In the genomic region with DNA sequence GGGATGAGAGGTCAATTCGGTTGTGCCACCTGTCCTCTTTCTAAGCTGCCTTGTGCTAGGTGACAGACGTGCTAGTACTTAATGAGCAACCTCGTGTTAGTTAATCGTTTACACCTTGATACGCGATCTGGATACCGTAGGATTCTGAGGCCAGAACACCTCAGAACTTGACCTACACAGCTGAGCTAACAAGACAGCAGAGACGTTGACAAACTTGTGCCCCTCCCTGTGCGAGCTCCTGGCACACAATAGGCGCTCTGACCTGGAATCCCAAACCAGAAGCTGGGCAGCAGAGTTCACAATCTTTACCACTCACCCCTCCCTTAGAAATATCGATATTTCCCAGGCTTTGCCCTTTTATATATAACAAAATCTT, we compare ENCODE assay signal across 8 mouse cellular contexts. TPM values are rescaled to one million over a fixed set of nuclear protein-coding genes. Genes with fewer than 3 reads are reported as not detected.
A peak's percentile ranks its signal among the peaks of the same experiment; 100 is the strongest.
DNase-seq lines count a peak whose midpoint lies in the region; ATAC-seq lines count a peak whose summit lies in the region.

No protein-coding gene starts in this region.

- DNase-seq in heart, postnatal 36 days: no peak
- DNase-seq in embryo, embryonic 10.5 days (ENCODE audit: low spot score): peak; percentile 63
- DNase-seq in left cerebral cortex, postnatal 25 days (ENCODE audit: low spot score in 2 of 2): no peak
- no peak for DNase-seq in gastrocnemius, postnatal 36 days

- WGBS in heart, embryonic 15.5 days: under 1% methylated on average over 11 of the region's 11 CpGs
- WGBS in hindbrain, embryonic 16.5 days: 0% methylated on average over 11 of the region's 11 CpGs
- 0% methylated on average over 11 of the region's 11 CpGs for WGBS in liver, embryonic 16.5 days (ENCODE audit: insufficient replicate concordance)
- WGBS in stomach, embryonic 14.5 days: under 1% methylated on average over 11 of the region's 11 CpGs

- peak overlapping the region; percentile 66 for H3K4me3 ChIP-seq in heart, embryonic 15.5 days
- H3K4me3 ChIP-seq in hindbrain, embryonic 16.5 days (ENCODE audit: low read length): peak overlapping the region; percentile 66
- H3K4me3 ChIP-seq in liver, embryonic 16.5 days (ENCODE audit: low read depth, low read length): peak overlapping the region; percentile 71
- peak overlapping the region; percentile 64 for H3K4me3 ChIP-seq in stomach, embryonic 14.5 days (ENCODE audit: low read depth, low read length)

- H3K27me3 ChIP-seq in heart, embryonic 15.5 days: peaks cover 10% of the 10 kb centered on the region; the same call in 1 of the 2 replicates
- peaks cover 36% of the 10 kb centered on the region for H3K27me3 ChIP-seq in hindbrain, embryonic 16.5 days (replicated peaks; ENCODE audit: control insufficient read depth, insufficient read depth, low read length)
- peaks cover 12% of the 10 kb centered on the region for H3K27me3 ChIP-seq in liver, embryonic 16.5 days (ENCODE audit: control insufficient read depth, insufficient read depth, low read depth, low read length)
- no peaks in the 10 kb centered on the region for H3K27me3 ChIP-seq in stomach, embryonic 14.5 days (ENCODE audit: control insufficient read depth, insufficient read depth, low read length)

- ATAC-seq in heart, embryonic 15.5 days (replicated peaks; ENCODE audit: insufficient number of reproducible peaks, insufficient read depth, low FRiP score, low read depth): no peak
- ATAC-seq in hindbrain, embryonic 16.5 days: no peak
- ATAC-seq in liver, embryonic 16.5 days (ENCODE audit: low read depth): peak; percentile 28
- ATAC-seq in stomach, embryonic 14.5 days (ENCODE audit: insufficient number of reproducible peaks, insufficient read depth, low FRiP score, low read depth): peak; percentile 12

- peak overlapping the region; percentile 18 for H3K9ac ChIP-seq in heart, embryonic 15.5 days
- peak overlapping the region; percentile 62 for H3K9ac ChIP-seq in hindbrain, embryonic 16.5 days (ENCODE audit: low read depth, low read length)
- H3K9ac ChIP-seq in liver, embryonic 16.5 days (ENCODE audit: low read depth, low read length): peak overlapping the region; percentile 67
- no peak overlapping the region for H3K9ac ChIP-seq in stomach, embryonic 14.5 days (replicated peaks; ENCODE audit: low read depth, low read length)

- peak overlapping the region; percentile 72 for H3K27ac ChIP-seq in heart, embryonic 15.5 days
- H3K27ac ChIP-seq in hindbrain, embryonic 16.5 days (ENCODE audit: low read depth, low read length): no peak overlapping the region
- peak overlapping the region; percentile 91 for H3K27ac ChIP-seq in liver, embryonic 16.5 days (ENCODE audit: low read length)
- H3K27ac ChIP-seq in stomach, embryonic 14.5 days (ENCODE audit: low read length): peak overlapping the region; percentile 74; the same call in 1 of the 2 replicates

- intact Hi-C loops in heart, postnatal 36 days (cut with DNase I): loop anchor here (2.0 to 10.0 kb wide), 3 partner anchors 55 to 447 kb away; partner anchors contain the start of genes Idh1 and Pikfyve
- intact Hi-C loops in left cerebral cortex, postnatal 25 days (cut with DNase I): loop anchor here (5.0 kb wide), 2 partner anchors 54 to 259 kb away; no protein-coding TSS in a partner anchor
- intact Hi-C loops in gastrocnemius, postnatal 36 days (cut with DNase I): loop anchor here (5.0 kb wide), 2 partner anchors 54 to 184 kb away; no protein-coding TSS in a partner anchor

- peaks cover 43% of the 10 kb centered on the region for H3K4me1 ChIP-seq in heart, embryonic 15.5 days (replicated peaks)
- peaks cover 34% of the 10 kb centered on the region for H3K4me1 ChIP-seq in hindbrain, embryonic 16.5 days (ENCODE audit: control insufficient read depth, insufficient read depth, low read depth, low read length)
- H3K4me1 ChIP-seq in liver, embryonic 16.5 days (ENCODE audit: control insufficient read depth, low read depth, low read length): peaks cover 43% of the 10 kb centered on the region
- peaks cover 19% of the 10 kb centered on the region; the same call in 1 of the 2 replicates for H3K4me1 ChIP-seq in stomach, embryonic 14.5 days (ENCODE audit: control insufficient read depth, insufficient read depth, low read length)

- H3K9me3 ChIP-seq in heart, embryonic 15.5 days (replicated peaks): no peaks in the 10 kb centered on the region
- no peaks in the 10 kb centered on the region for H3K9me3 ChIP-seq in hindbrain, embryonic 16.5 days (ENCODE audit: control insufficient read depth, low read length)
- no peaks in the 10 kb centered on the region for H3K9me3 ChIP-seq in liver, embryonic 16.5 days (replicated peaks; ENCODE audit: control insufficient read depth, low read length)
- no peaks in the 10 kb centered on the region for H3K9me3 ChIP-seq in stomach, embryonic 14.5 days (ENCODE audit: control insufficient read depth, low read depth, low read length)

- peak overlapping the region; percentile 94 for H3K4me2 ChIP-seq in heart, embryonic 15.5 days
- peak overlapping the region; percentile 97 for H3K4me2 ChIP-seq in hindbrain, embryonic 16.5 days (ENCODE audit: low read length)
- peak overlapping the region; percentile 90 for H3K4me2 ChIP-seq in liver, embryonic 16.5 days (ENCODE audit: low read depth, low read length)
- peak overlapping the region; percentile 66 for H3K4me2 ChIP-seq in stomach, embryonic 14.5 days (replicated peaks; ENCODE audit: low read depth, low read length)

- no peaks in the 10 kb centered on the region for H3K36me3 ChIP-seq in heart, embryonic 15.5 days
- no peaks in the 10 kb centered on the region for H3K36me3 ChIP-seq in hindbrain, embryonic 16.5 days (ENCODE audit: control insufficient read depth, insufficient read depth, low read length)
- H3K36me3 ChIP-seq in liver, embryonic 16.5 days (ENCODE audit: control insufficient read depth, insufficient read depth): peaks cover 12% of the 10 kb centered on the region
- peaks cover 3% of the 10 kb centered on the region; the same call in 1 of the 2 replicates for H3K36me3 ChIP-seq in stomach, embryonic 14.5 days (ENCODE audit: control insufficient read depth, insufficient read depth, low read length)

RNA-seq across cellular contexts. Expression of gene Fzd5, which starts 0.6 kb away (rescaled TPM):
- 1.5 and 1.7 TPM in 2 replicates for polyA plus RNA-seq in heart, embryonic 15.5 days (2015; fragmentation: Nextera tagmentation; extraction: Ambion mirVana)
- total RNA-seq in heart, postnatal 36 days (2021): 1 to 10 TPM; 4.5 TPM
- 0.21 and 0.27 TPM in 2 replicates for polyA plus RNA-seq in hindbrain, embryonic 16.5 days (2015; fragmentation: Nextera tagmentation; extraction: Ambion mirVana)
- polyA plus RNA-seq in liver, embryonic 16.5 days (2015; fragmentation: Nextera tagmentation; extraction: Ambion mirVana): 1.9 and 2.2 TPM in 2 replicates
- polyA plus RNA-seq in stomach, embryonic 14.5 days (2014; fragmentation: Nextera tagmentation; extraction: Ambion mirVana): 11.6 and 11.8 TPM in 2 replicates
- total RNA-seq in left cerebral cortex, postnatal 25 days (2021): 1 to 10 TPM; 1.0 to 1.2 TPM
- total RNA-seq in gastrocnemius, postnatal 36 days (2021): 1 to 10 TPM; 1.5 to 1.9 TPM

RNA-seq across cellular contexts. Expression of gene Ccnyl1, which starts 47.9 kb away (rescaled TPM):
- 3.3 and 3.4 TPM in 2 replicates for polyA plus RNA-seq in heart, embryonic 15.5 days (2015; fragmentation: Nextera tagmentation; extraction: Ambion mirVana)
- 10 to 100 TPM; 15.5 to 18.2 TPM for total RNA-seq in heart, postnatal 36 days (2021)
- polyA plus RNA-seq in hindbrain, embryonic 16.5 days (2015; fragmentation: Nextera tagmentation; extraction: Ambion mirVana): 4.5 and 4.6 TPM in 2 replicates
- polyA plus RNA-seq in liver, embryonic 16.5 days (2015; fragmentation: Nextera tagmentation; extraction: Ambion mirVana): 0.61 and 0.84 TPM in 2 replicates
- polyA plus RNA-seq in stomach, embryonic 14.5 days (2014; fragmentation: Nextera tagmentation; extraction: Ambion mirVana): 8.9 and 10.9 TPM in 2 replicates
- 10 to 100 TPM; 17.4 to 25.1 TPM for total RNA-seq in left cerebral cortex, postnatal 25 days (2021)
- 10 to 100 TPM; 17.1 to 23.8 TPM for total RNA-seq in gastrocnemius, postnatal 36 days (2021)

Comparison
In these comparisons a context has a peak if more than half of its experiments do, and no peak if none do; other contexts are left out.
1. ATAC-seq: peak in liver, embryonic 16.5 days (single experiment) and stomach, embryonic 14.5 days (single experiment); none in heart, embryonic 15.5 days (single experiment) and hindbrain, embryonic 16.5 days (single experiment).
2. Peak in every context shown above with its lines, with median percentiles within 50 percentile points of each other: H3K4me2 ChIP-seq and H3K4me3 ChIP-seq.